In the genomic region with DNA sequence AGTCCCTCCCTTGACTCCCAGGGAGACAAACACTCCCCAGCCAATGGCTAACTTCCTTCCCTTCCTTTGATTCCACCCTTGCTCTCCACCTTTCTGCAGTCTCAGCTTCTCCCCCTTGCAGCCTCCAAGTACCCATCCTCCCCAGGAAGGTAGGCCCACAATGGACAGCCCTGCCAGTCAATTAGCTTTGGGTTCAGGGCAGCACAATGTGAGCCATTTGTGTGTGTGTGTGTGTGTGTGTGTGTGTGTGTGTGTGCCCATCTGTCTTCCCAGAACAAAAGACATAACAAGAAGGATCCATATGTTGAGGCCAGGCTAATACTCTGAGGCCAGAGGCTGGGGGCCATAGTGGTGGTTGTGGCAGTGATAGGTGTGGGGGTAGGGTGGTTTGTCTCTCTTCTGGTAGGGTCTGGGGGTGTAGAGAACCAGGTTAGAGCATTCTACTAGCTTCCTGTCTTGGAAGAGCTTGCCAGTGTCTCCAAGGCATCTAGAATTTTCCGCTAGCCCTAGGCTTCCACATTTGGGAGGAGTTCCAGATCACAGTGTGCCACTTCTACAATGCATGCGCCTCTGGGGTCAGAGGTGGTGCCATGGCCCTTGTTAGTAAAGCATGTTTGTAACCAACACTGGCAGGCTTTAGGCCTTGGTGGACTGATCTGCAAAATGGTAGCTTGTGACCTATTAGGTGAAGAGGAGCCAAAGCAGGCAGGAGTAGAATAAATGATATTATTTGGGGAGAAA, we compare ENCODE assay signal across 8 mouse cellular contexts. TPM values are rescaled to one million over a fixed set of nuclear protein-coding genes. Genes with fewer than 3 reads are reported as not detected.
DNase-seq lines count a peak whose midpoint lies in the region; ATAC-seq and TF ChIP-seq lines count a peak whose summit lies in the region.

No protein-coding gene starts in this region.

- H3K4me3 ChIP-seq in intestine, embryonic 14.5 days (ENCODE audit: low read depth, low read length) = no peak overlapping the region
- no peak overlapping the region for H3K4me3 ChIP-seq in intestine, postnatal 0 days (ENCODE audit: low read depth, low read length)
- H3K4me3 ChIP-seq in embryonic facial prominence, embryonic 10.5 days = peak overlapping the region; percentile 53; the same call in 1 of the 2 replicates
- no peak overlapping the region for H3K4me3 ChIP-seq in hindbrain, embryonic 13.5 days
- no peak overlapping the region for H3K4me3 ChIP-seq in midbrain, embryonic 15.5 days

- H3K4me1 ChIP-seq in intestine, embryonic 14.5 days (replicated peaks; ENCODE audit: control insufficient read depth, insufficient read depth, low read length) = peaks cover 46% of the 10 kb centered on the region
- H3K4me1 ChIP-seq in intestine, postnatal 0 days (replicated peaks; ENCODE audit: control insufficient read depth, insufficient read depth, low read length) = no peaks in the 10 kb centered on the region
- peaks cover 82% of the 10 kb centered on the region for H3K4me1 ChIP-seq in embryonic facial prominence, embryonic 10.5 days
- peaks cover 61% of the 10 kb centered on the region for H3K4me1 ChIP-seq in hindbrain, embryonic 13.5 days (replicated peaks)
- H3K4me1 ChIP-seq in midbrain, embryonic 15.5 days = peaks cover 37% of the 10 kb centered on the region

- peak; percentile 50 for DNase-seq in intestine, embryonic 14.5 days (ENCODE audit: low spot score)
- DNase-seq in embryonic facial prominence, embryonic 10.5 days (ENCODE audit: low spot score) = no peak
- DNase-seq in right cerebral cortex, postnatal 10 days (ENCODE audit: low spot score in 2 of 2) = no peak
- no peak for DNase-seq in testis, postnatal 10 days (ENCODE audit: low spot score)

- ATAC-seq in intestine, embryonic 14.5 days (replicated peaks; ENCODE audit: low FRiP score, low TSS enrichment, low read depth) = no peak
- ATAC-seq in intestine, postnatal 0 days = no peak
- peak; percentile 25 for ATAC-seq in hindbrain, embryonic 13.5 days (ENCODE audit: low FRiP score)
- ATAC-seq in midbrain, embryonic 15.5 days (replicated peaks) = peak; percentile 48
- no peak for ATAC-seq in activated CD4-positive, CD25-positive, alpha-beta regulatory T cell, adult 4 months

- H3K9me3 ChIP-seq in intestine, embryonic 14.5 days (ENCODE audit: control insufficient read depth, low read length) = no peaks in the 10 kb centered on the region
- no peaks in the 10 kb centered on the region for H3K9me3 ChIP-seq in intestine, postnatal 0 days (ENCODE audit: control insufficient read depth)
- no peaks in the 10 kb centered on the region for H3K9me3 ChIP-seq in embryonic facial prominence, embryonic 10.5 days
- no peaks in the 10 kb centered on the region for H3K9me3 ChIP-seq in hindbrain, embryonic 13.5 days
- H3K9me3 ChIP-seq in midbrain, embryonic 15.5 days = no peaks in the 10 kb centered on the region

- H3K36me3 ChIP-seq in intestine, embryonic 14.5 days (ENCODE audit: control insufficient read depth, insufficient read depth, low read length) = no peaks in the 10 kb centered on the region
- H3K36me3 ChIP-seq in intestine, postnatal 0 days (ENCODE audit: control insufficient read depth, insufficient read depth) = no peaks in the 10 kb centered on the region
- no peaks in the 10 kb centered on the region for H3K36me3 ChIP-seq in embryonic facial prominence, embryonic 10.5 days (replicated peaks)
- no peaks in the 10 kb centered on the region for H3K36me3 ChIP-seq in hindbrain, embryonic 13.5 days
- H3K36me3 ChIP-seq in midbrain, embryonic 15.5 days (replicated peaks) = no peaks in the 10 kb centered on the region

- H3K9ac ChIP-seq in intestine, embryonic 14.5 days (ENCODE audit: low read length) = no peak overlapping the region
- H3K9ac ChIP-seq in intestine, postnatal 0 days (ENCODE audit: low read depth, low read length) = no peak overlapping the region
- no peak overlapping the region for H3K9ac ChIP-seq in hindbrain, embryonic 13.5 days
- no peak overlapping the region for H3K9ac ChIP-seq in midbrain, embryonic 15.5 days

- peak overlapping the region; percentile 57 for H3K4me2 ChIP-seq in intestine, embryonic 14.5 days (ENCODE audit: low read length)
- H3K4me2 ChIP-seq in intestine, postnatal 0 days (replicated peaks; ENCODE audit: low read depth) = no peak overlapping the region
- H3K4me2 ChIP-seq in hindbrain, embryonic 13.5 days = peak overlapping the region; percentile 54
- peak overlapping the region; percentile 57 for H3K4me2 ChIP-seq in midbrain, embryonic 15.5 days

- no peaks in the 10 kb centered on the region for H3K27me3 ChIP-seq in intestine, embryonic 14.5 days (replicated peaks; ENCODE audit: control insufficient read depth, insufficient read depth, low read length)
- no peaks in the 10 kb centered on the region for H3K27me3 ChIP-seq in intestine, postnatal 0 days (replicated peaks; ENCODE audit: control insufficient read depth, insufficient read depth, low read length)
- H3K27me3 ChIP-seq in embryonic facial prominence, embryonic 10.5 days (replicated peaks; ENCODE audit: low read depth, poor library complexity, severe bottlenecking) = 0 out of 2 replicates have a peak, but pooled peaks cover 3% of the 10 kb centered on the region
- H3K27me3 ChIP-seq in hindbrain, embryonic 13.5 days = no peaks in the 10 kb centered on the region
- no peaks in the 10 kb centered on the region for H3K27me3 ChIP-seq in midbrain, embryonic 15.5 days (replicated peaks)

- peak overlapping the region; percentile 99 for H3K27ac ChIP-seq in intestine, embryonic 14.5 days (ENCODE audit: low read depth)
- no peak overlapping the region for H3K27ac ChIP-seq in intestine, postnatal 0 days (ENCODE audit: low read depth, low read length)
- H3K27ac ChIP-seq in embryonic facial prominence, embryonic 10.5 days (replicated peaks) = peak overlapping the region; percentile 96
- H3K27ac ChIP-seq in hindbrain, embryonic 13.5 days = peak overlapping the region; percentile 96
- peak overlapping the region; percentile 90 for H3K27ac ChIP-seq in midbrain, embryonic 15.5 days

- TF ChIP-seq CTCF in intestine, postnatal 0 days (IDR thresholded peaks at IDR 0.05; ENCODE audit: low read depth) = no peak

- 35% methylated on average over 2 of the region's 2 CpGs for WGBS in intestine, embryonic 14.5 days
- 69% methylated on average over 2 of the region's 2 CpGs for WGBS in intestine, postnatal 0 days
- 29% methylated on average over 2 of the region's 2 CpGs for WGBS in embryonic facial prominence, embryonic 10.5 days
- 14% methylated on average over 2 of the region's 2 CpGs for WGBS in hindbrain, embryonic 13.5 days
- WGBS in midbrain, embryonic 15.5 days = 42% methylated on average over 2 of the region's 2 CpGs

RNA-seq across cellular contexts. Expression of a gene that starts 33.1 kb away (rescaled TPM):
- 46.8 and 52.0 TPM in 2 replicates for polyA plus RNA-seq in intestine, embryonic 14.5 days (2014; fragmentation: Nextera tagmentation; extraction: Ambion mirVana)
- 30.2 and 33.0 TPM in 2 replicates for polyA plus RNA-seq in intestine, postnatal 0 days (2015; fragmentation: Nextera tagmentation; extraction: Ambion mirVana)
- 117 TPM in 2 replicates for polyA plus RNA-seq in embryonic facial prominence, embryonic 10.5 days (2016; fragmentation: Nextera tagmentation; extraction: Ambion mirVana)
- polyA plus RNA-seq in hindbrain, embryonic 13.5 days (2015; fragmentation: Nextera tagmentation; extraction: Ambion mirVana) = 73.0 and 73.7 TPM in 2 replicates
- polyA plus RNA-seq in midbrain, embryonic 15.5 days (2015; fragmentation: Nextera tagmentation; extraction: Ambion mirVana) = 72.0 and 72.4 TPM in 2 replicates
- 1 to 10 TPM; 2.4 to 2.5 TPM for polyA plus RNA-seq in activated CD4-positive, CD25-positive, alpha-beta regulatory T cell, adult 4 months (2017; shearing (Covaris generic))

Comparison
In these comparisons a context has a peak if more than half of its experiments do, and no peak if none do; other contexts are left out.
1. ATAC-seq: peak in hindbrain, embryonic 13.5 days (single experiment) and midbrain, embryonic 15.5 days (single experiment); none in intestine, embryonic 14.5 days (single experiment), intestine, postnatal 0 days (single experiment) and activated CD4-positive, CD25-positive, alpha-beta regulatory T cell, adult 4 months (single experiment).